Mouse (Mus musculus) heart, embryonic 11.5 days (tissue): ENCODE measurements around the gene Rtn2. TPM values are rescaled to one million over a fixed set of nuclear protein-coding genes. Genes with fewer than 3 reads are reported as not detected.
A peak's percentile ranks its signal among the peaks of the same experiment; 100 is the strongest.

Experiments
- ATAC-seq: fragments of 200-750 bp; cut with Nextera tagmentation; replicated peaks from 2 replicates; pipeline ENCODE4 v1.8.0; 2017; ENCODE audit warnings: moderate library complexity; ENCODE audit not compliant: insufficient number of reproducible peaks, low FRiP score, low TSS enrichment
- H3K27ac ChIP-seq: fragments of 300-500 bp; sonication (generic); 2 replicates; pipeline ENCODE4 v1.5.1; 2014; ENCODE audit warnings: mild to moderate bottlenecking, low read depth, low read length
- H3K27me3 ChIP-seq: fragments of 300-500 bp; sonication (generic); 2 replicates; pipeline ENCODE4 v1.6.1; 2014; ENCODE audit warnings: mild to moderate bottlenecking, low read length, mixed read lengths; ENCODE audit not compliant: control insufficient read depth, insufficient read depth
- H3K36me3 ChIP-seq: fragments of 300-500 bp; sonication (generic); 2 replicates; pipeline ENCODE4 v1.6.1; 2014; ENCODE audit warnings: mild to moderate bottlenecking, low read length, moderate library complexity, mixed read lengths; ENCODE audit not compliant: control insufficient read depth, insufficient read depth
- H3K4me1 ChIP-seq: fragments of 300-500 bp; sonication (generic); 2 replicates; pipeline ENCODE4 v1.6.1; 2014; ENCODE audit warnings: low read length; ENCODE audit not compliant: control insufficient read depth, insufficient read depth
- H3K4me2 ChIP-seq: fragments of 300-500 bp; sonication (generic); 2 replicates; pipeline ENCODE4 v1.6.1; 2014; ENCODE audit warnings: mild to moderate bottlenecking, moderate library complexity
- H3K4me3 ChIP-seq: fragments of 300-500 bp; sonication (generic); 2 replicates; pipeline ENCODE4 v1.5.1; 2014; ENCODE audit warnings: low read depth, low read length
- H3K9ac ChIP-seq: fragments of 300-500 bp; sonication (generic); 2 replicates; pipeline ENCODE4 v1.6.1; 2014; ENCODE audit warnings: mild to moderate bottlenecking, low read depth, low read length, moderate library complexity
- H3K9me3 ChIP-seq: fragments of 300-500 bp; sonication (generic); replicated peaks from 2 replicates; pipeline ENCODE4 v1.6.1; 2016; ENCODE audit warnings: low read length; ENCODE audit not compliant: control insufficient read depth
- whole genome bisulfite sequencing: fragments of 180-500 bp; shearing (Covaris S2); extraction: QIAGEN DNeasy Blood & Tissue Kit; methylation state at CpG from one replicate; pipeline ENCODE4 v1.1.7; 2014; ENCODE audit not compliant: insufficient replicate concordance; 5-methylcytosine and 5-hydroxymethylcytosine counted together
- polyA plus RNA-seq: library from polyadenylated mRNA; unstranded; fragments of >200 nt; fragmentation: Nextera tagmentation; extraction: Ambion mirVana; gene quantifications from 2 replicates; pipeline ENCODE4 v1.2.1, GENCODE M21; 2014

Gene Rtn2
- 25.3 and 31.2 TPM in 2 replicates for polyA plus RNA-seq

DNA sequence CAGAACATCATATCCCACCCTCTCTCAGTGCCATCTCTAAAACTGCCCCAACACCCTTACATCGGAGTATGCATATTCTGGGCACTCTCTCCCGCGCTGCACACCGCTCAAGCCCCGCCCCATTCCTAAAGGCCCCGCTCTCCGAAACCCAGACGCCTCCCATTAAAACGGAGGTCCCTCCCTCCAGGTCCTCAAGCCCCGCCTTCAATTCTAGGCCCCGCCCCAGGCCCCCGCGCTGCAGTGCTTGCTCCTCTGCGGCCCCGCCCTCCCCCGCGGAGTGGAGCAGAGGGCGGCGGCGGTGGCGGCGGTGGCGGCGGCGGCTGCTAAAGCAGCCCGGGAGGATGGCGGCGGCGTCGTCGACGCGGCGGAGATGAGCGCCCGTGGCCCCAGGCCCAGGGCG is at the start of gene Rtn2:
Gene Rtn2 (plus strand): TSS at position 240 of the 400 bp plus-strand sequence.
- 1% methylated on average over 37 of the region's 37 CpGs for WGBS
- H3K4me1 ChIP-seq = peaks cover 4% of the 10 kb centered on the region; the same call in 1 of the 2 replicates
- H3K36me3 ChIP-seq = no peaks in the 10 kb centered on the region
- H3K9ac ChIP-seq = peak within 1 kb of the TSS; percentile 2; the same call in 1 of the 2 replicates
- no peaks in the 10 kb centered on the region for H3K9me3 ChIP-seq
- H3K27ac ChIP-seq = no peak within 1 kb of the TSS
- H3K4me3 ChIP-seq = peak within 1 kb of the TSS; percentile 40
- peak; percentile 80 for ATAC-seq
- H3K4me2 ChIP-seq = peak within 1 kb of the TSS; percentile 71
- peaks cover 54% of the 10 kb centered on the region for H3K27me3 ChIP-seq

DNA sequence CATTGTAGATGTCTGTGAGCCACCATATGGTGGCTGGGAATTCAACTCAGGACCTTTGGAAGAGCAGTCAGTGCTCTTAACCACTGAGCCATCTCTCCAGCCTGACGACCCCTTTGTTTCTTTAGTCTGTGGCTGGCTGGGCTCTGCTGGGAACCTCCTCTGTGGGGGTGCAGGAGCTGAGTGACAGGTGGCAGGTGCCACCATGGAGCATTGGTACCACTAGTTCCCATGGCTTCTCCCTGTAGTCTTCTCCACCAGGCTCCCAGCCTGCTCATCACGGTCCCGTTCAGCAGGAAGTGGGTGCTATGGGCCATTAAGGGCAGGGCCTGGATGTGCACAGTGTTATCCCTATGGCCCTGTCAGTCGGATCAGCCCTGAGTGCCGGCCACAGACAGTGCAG is 47.8 kb upstream of the Rtn2 start:
- ATAC-seq = no peak
- no peak overlapping the region for H3K4me3 ChIP-seq
- no peaks in the 10 kb centered on the region for H3K27me3 ChIP-seq
- no peak overlapping the region for H3K4me2 ChIP-seq
- WGBS = 82% methylated on average over 5 of the region's 5 CpGs
- H3K9me3 ChIP-seq = no peaks in the 10 kb centered on the region
- peaks cover 6% of the 10 kb centered on the region; the same call in 1 of the 2 replicates for H3K36me3 ChIP-seq
- H3K27ac ChIP-seq = no peak overlapping the region
- no peak overlapping the region for H3K9ac ChIP-seq
- H3K4me1 ChIP-seq = peaks cover 37% of the 10 kb centered on the region

DNA sequence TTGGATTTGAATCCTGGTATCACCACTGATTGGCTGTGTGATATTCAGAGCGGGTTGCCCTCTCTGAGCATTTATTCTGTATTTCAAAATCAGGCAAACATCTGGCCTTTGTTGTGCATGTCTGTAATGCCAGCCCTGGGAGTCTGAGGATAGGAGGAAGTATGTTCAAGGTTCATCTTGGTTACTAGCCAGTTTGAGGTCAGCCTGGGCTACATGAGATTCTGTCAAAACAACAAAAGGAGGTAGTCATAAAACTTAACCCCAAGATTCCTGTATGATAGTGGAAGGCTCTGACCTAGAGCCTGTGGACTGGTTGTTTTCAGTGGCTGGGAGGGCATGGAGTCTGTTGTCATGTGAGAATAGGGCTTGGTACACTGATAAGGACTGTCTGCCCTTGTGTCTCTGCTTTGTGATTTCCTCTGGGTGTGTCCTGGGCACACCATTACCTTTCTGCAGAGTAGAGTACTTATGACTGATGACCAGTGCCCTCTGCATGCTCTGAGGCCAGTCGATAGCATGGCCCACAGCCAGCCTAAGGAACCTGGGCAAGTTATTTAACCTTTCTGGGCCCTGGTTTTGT is 47.2 kb upstream of the Rtn2 start:
- Histone ChIP-seq H3K27me3 (no peaks in the 10 kb centered on the region), H3K4me3 (no peak overlapping the region), H3K4me2 (no peak overlapping the region), H3K9me3 (no peaks in the 10 kb centered on the region), H3K36me3 (peaks cover 6% of the 10 kb centered on the region; the same call in 1 of the 2 replicates), H3K27ac (no peak overlapping the region), H3K9ac (no peak overlapping the region), H3K4me1 (peaks cover 40% of the 10 kb centered on the region)
- WGBS = 85% methylated on average over 2 of the region's 2 CpGs
- ATAC-seq = no peak

DNA sequence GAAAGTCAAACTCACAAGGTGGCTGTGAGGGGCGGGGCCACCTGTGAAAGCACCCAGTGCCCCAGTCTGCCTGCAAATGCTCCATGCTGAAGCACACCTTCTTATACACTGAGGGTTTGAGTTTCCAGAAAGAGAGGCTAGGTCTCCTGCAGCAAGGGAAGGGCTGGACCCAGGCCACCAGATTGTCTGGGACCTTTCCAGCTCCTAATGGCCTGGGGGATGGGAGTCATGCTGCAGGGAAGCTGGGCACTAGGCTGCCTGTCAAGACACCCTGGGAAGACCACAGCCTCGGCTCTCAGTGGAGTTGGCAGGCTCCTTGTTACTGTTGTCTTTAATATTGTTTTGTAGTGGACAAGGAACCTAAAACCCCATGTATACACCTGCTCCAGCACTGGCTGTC is 46.0 kb upstream of the Rtn2 start:
- Histone ChIP-seq H3K27me3 (no peaks in the 10 kb centered on the region), H3K9me3 (no peaks in the 10 kb centered on the region), H3K36me3 (peaks cover under 1% of the 10 kb centered on the region; the same call in 1 of the 2 replicates), H3K4me2 (no peak overlapping the region), H3K27ac (no peak overlapping the region), H3K4me3 (no peak overlapping the region), H3K4me1 (peaks cover 40% of the 10 kb centered on the region), H3K9ac (no peak overlapping the region)
- WGBS = 77% methylated on average over 2 of the region's 2 CpGs
- ATAC-seq = no peak

DNA sequence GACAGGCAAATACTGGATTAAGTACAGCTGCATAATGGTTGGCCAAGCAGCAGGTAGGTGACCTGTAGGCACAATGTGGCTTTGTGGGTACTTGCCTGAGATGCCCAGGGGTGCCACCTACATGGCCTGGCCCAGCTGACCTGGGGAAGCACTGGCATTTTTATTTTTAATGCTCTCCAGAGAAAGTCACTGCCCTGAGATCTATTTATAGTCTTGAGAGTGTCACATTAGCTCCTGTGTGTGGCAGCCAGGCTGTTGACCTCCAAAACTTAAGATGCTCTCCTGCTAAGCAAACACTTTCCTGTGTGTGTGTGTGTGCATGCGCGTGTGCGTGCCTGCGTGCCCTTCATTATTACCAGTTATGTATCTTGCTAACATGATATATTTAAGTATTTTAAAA is 44.1 kb upstream of the Rtn2 start:
- no peaks in the 10 kb centered on the region for H3K27me3 ChIP-seq
- H3K4me1 ChIP-seq = peaks cover 40% of the 10 kb centered on the region
- H3K4me3 ChIP-seq = 0 out of 2 replicates have a peak overlapping the region, but pooled peaks have one; percentile 1
- no peak for ATAC-seq
- 75% methylated on average over 4 of the region's 4 CpGs for WGBS
- no peak overlapping the region for H3K9ac ChIP-seq
- H3K4me2 ChIP-seq = peak overlapping the region; percentile 14; the same call in 1 of the 2 replicates
- H3K36me3 ChIP-seq = no peaks in the 10 kb centered on the region; the same call in 1 of the 2 replicates
- H3K27ac ChIP-seq = peak overlapping the region; percentile 60
- no peaks in the 10 kb centered on the region for H3K9me3 ChIP-seq

DNA sequence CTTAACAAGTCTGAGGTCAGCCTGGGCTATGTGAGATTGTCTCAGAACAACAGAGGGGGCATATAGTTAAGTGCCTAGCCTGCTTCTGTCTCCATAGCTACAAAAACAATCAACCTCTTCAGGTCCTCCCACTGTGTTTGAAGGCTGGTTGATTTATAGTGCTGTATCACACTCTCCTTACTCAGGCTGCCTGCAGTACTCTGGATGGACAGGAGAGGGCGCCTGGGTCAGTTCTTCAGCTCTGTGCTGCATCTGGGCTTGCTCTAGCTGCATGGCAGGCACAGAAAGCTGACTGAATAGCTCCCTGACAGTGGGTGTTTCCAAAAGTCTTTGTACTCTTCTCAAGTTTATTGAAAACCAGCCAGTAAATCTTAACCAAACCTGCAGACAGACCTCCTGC is 43.0 kb upstream of the Rtn2 start:
- H3K4me1 ChIP-seq = peaks cover 40% of the 10 kb centered on the region
- no peaks in the 10 kb centered on the region for H3K9me3 ChIP-seq
- H3K4me2 ChIP-seq = no peak overlapping the region
- peak overlapping the region; percentile 71 for H3K27ac ChIP-seq
- H3K36me3 ChIP-seq = no peaks in the 10 kb centered on the region
- no peaks in the 10 kb centered on the region for H3K27me3 ChIP-seq
- WGBS = 0% methylated on average over 1 of the region's 1 CpGs
- no peak overlapping the region for H3K4me3 ChIP-seq
- ATAC-seq = peak; percentile 80
- H3K9ac ChIP-seq = no peak overlapping the region

DNA sequence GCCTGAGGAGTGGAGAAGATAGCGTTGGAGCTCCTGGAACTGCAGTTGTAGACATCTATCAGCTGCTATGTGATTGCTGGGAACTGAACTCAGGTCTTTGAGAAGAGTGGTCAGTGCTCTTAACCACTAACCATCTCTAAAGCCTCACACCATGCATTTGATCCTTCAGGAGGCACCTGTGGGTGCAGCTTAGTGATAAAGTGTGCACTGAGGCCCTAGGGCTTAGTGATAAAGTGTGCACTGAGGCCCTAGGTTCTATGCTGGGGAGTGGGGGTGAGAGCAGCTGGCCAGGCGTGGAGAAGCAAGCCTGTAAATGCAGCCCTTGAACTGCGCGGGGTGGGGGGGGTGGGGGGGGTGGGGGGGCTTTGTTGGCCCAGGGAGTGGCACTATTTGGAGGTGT is 42.4 kb upstream of the Rtn2 start:
- H3K9ac ChIP-seq = no peak overlapping the region
- 0 out of 2 replicates have a peak, but pooled peaks cover under 1% of the 10 kb centered on the region for H3K36me3 ChIP-seq
- 0 out of 2 replicates have a peak, but pooled peaks have one; percentile 24 for ATAC-seq
- H3K27ac ChIP-seq = peak overlapping the region; percentile 71
- H3K27me3 ChIP-seq = no peaks in the 10 kb centered on the region
- H3K4me3 ChIP-seq = no peak overlapping the region
- H3K4me2 ChIP-seq = 0 out of 2 replicates have a peak overlapping the region, but pooled peaks have one; percentile 11
- 70% methylated on average over 3 of the region's 4 CpGs for WGBS
- H3K4me1 ChIP-seq = peaks cover 36% of the 10 kb centered on the region
- H3K9me3 ChIP-seq = no peaks in the 10 kb centered on the region

DNA sequence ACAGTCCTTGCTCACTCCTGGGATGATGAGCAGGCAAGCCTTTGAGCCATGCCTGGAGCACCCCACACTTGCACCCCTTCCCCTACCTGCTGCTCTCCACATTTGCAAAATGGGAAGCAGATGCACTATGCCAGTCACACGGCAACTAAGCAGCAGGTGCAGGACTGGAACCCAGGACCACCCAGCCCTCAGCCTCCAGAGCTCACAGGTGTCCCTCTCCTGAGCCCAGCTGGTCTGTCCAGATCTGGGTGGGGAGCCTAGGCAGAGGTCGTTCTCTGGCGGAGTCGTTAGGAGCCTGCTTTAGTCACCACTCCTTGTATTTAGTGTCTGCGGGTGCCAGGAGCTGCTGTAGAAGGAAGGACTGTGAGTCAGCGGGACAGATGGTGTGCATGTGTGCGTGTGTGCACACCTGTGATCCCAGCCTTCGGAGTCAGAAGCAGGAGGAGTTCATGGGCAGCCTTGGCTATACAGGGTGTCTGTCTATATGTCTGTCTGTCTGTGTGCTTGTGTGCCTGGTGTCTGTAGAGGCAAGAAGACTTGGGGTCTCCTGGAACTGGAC is 41.4 kb upstream of the Rtn2 start:
- H3K27ac ChIP-seq = no peak overlapping the region; the same call in 1 of the 2 replicates

More for the DNA sequence above, 41.4 kb upstream of the Rtn2 start:
- Histone ChIP-seq H3K27me3 (no peaks in the 10 kb centered on the region), H3K4me3 (0 out of 2 replicates have a peak overlapping the region, but pooled peaks have one; percentile 8), H3K4me1 (peaks cover 30% of the 10 kb centered on the region), H3K36me3 (0 out of 2 replicates have a peak, but pooled peaks cover 2% of the 10 kb centered on the region), H3K9ac (no peak overlapping the region), H3K4me2 (no peak overlapping the region), H3K9me3 (no peaks in the 10 kb centered on the region)
- 89% methylated on average over 8 of the region's 8 CpGs for WGBS
- ATAC-seq = no peak
